Mouse (Mus musculus) CD4-positive, CD25-positive, alpha-beta regulatory T cell, adult 4 months (primary cell): ENCODE measurements around the gene Dennd1b. TPM values are rescaled to one million over a fixed set of nuclear protein-coding genes. Genes with fewer than 3 reads are reported as not detected.

ENCODE experiments used
- ATAC-seq: one replicate; pipeline ENCODE4 v1.8.0; 2017
- polyA plus RNA-seq, 2 experiments: library from polyadenylated mRNA; unstranded; fragments of 100-300 nt; shearing (Covaris generic); gene quantifications; one replicate each; pipeline ENCODE4 v1.2.1; 2017

Gene Dennd1b
- polyA plus RNA-seq, 2 experiments from 2014 or later = 17.0 to 23.0 TPM

GRCm38 (mm10) chr1:139025882-139026645 is 62.8 kb downstream of the Dennd1b start:
- no peak for ATAC-seq

GRCm38 (mm10) chr1:139029521-139029920 is 66.3 kb downstream of the Dennd1b start:
- ATAC-seq = no peak

DNA sequence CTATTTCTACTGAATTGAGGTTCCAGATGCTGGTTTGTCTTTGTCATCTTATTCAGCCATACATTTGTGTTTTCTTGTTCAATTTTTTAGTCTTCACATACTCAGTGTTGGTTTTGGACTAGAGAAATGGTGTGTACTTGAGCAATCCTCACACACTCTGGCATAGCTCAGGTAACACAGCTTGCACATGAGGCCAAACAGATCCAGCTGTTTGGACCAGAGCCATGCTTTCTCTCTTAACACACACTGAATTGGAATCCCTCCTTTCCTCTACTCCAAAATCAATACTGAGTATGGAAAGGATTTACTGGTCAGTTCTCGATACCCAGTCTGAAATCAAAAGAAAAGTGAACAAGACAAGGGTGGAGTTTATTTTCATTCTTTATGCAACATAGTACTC is 69.2 kb downstream of the Dennd1b start:
- ATAC-seq = no peak

DNA sequence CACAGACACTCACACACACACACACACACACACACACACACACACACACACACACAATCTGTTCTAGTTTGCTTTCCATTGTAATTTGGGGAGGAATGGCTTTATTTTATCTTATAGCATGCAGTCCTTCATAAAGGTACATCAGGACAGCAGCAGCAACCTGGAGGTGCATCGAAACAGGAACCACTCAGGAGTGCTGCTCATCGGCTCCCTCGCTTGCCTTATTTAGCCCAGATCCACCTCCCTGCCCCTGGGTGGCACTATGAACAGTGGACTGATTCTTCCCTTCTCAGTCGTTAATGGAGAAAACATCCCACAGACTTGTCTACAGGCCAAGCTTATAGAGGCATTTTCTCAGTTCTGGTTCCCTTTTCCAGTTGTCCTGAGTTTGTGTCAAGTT is 71.9 kb downstream of the Dennd1b start:
- no peak for ATAC-seq

GRCm38 (mm10) chr1:139036302-139036701 is 73.1 kb downstream of the Dennd1b start:
- peak; percentile 43 for ATAC-seq

DNA sequence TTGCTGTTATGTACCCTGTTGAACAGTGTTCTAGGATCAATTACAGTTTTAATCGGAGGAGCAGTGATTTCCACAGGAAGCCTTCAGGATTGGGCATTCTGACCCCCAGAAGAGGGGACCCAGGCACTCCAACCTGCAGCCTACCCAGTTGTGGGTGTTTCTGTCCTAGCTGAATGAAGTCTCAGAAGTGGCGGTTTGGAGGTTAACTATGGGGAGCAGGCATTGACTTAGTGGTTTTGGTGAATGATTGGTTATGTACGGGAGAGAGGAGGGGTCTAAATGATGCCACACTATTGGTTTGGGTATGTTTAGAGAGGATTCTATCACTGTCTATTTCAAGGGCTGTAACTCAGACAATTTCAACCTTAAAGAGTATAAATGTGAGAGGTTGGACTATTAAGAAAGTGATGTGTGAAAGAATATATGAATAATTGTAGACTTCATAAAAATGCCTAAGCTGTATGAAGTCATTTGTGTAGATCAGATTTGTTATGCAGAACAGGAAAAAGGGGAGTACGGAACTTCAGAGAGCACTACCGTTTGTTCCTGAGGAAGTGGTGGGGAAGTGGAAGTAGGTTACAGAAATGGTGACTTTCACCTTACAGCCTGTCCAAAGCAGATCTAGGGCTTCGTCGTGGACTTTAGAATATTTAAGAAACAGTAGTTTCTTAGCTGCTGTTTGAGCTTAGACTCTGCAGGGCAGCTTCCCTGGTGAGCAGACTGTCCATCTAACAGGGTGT is 73.7 kb downstream of the Dennd1b start:
- no peak for ATAC-seq

- no peak for ATAC-seq
These were observed 74.8 kb downstream of the Dennd1b start for GRCm38 (mm10) chr1:139038074-139038473.

DNA sequence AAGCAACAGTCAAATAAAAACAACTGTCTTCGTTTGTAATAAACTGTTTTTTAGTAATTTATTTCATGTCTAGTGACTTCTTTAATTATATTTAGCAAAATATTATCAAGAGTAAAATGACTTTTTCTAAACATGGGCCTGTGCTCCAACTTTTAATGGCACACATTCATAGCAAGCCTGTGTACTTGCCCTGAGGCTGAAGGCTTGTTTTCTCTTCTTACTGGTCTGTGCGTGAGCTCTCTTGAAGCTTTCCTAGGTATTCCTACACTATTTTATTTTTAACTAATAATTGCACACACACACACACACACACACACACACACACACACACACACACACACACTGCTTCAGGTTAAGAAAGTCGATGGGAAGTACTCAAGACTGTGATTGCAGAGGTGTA is 75.4 kb downstream of the Dennd1b start:
- no peak for ATAC-seq

DNA sequence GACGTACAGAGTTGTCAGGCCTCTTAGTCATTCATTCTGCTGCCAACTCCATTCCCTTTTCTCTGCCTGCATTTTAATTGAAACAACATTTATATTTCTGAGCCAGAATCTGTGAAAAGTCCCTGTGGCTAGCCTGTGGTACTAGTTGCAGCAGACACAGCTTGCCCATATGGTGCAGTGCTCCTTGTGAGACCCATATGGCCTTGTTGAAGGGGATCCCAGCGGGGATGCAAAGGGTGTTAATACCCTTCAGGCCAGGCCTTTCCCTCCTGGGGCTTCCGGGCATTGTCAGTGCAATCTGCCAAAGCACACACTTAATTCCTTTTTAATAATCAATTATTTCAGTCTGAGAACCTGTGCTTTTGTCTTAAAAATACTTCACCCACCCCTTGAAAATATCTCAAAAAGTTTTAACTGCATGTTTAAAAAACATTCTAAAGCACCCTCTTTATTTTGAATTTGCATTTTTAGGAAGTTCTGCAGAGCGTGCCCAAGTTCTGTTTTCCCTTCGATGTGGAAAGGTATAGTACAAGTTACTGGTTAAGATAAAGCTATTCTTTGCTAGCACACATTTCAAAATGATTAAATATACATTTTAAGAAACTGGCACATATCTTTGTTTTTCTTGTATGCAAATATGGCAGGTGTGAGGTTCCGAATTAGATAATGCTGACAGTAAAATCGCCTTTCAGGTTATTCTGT is 76.4 kb downstream of the Dennd1b start:
- ATAC-seq = no peak

- ATAC-seq = no peak
These were observed 85.8 kb downstream of the Dennd1b start for GRCm38 (mm10) chr1:139049075-139049474.

DNA sequence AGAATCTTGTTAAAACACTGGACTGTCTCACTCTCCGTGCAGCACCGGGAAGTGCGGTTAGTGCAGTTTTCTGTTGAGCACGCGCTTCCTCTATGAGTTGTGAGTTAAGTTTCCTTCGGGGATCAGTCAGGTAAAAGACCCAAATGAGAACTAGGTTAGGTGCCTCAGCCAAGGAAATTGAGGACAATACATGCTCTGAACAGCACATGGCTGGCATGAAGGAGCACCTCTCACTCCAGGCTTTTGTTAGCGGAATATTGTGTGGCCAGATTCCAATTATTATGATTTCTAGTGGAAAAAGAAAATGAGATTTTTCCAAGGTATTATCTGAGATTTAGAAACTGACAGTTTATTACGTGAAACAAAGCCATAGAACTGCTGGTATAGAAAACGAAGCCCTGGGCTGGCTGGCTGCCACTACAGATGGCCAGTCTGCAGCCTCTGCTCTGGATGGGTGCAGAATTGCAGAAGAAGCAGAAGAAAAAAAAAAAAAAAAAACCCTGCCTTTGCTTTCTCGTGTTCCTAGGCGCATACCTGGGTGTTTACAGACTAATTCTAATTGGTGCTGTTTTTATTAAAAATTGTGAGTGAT is 86.7 kb downstream of the Dennd1b start:
- ATAC-seq = no peak

- no peak for ATAC-seq
These were observed 89.8 kb downstream of the Dennd1b start for GRCm38 (mm10) chr1:139053003-139053402.

DNA sequence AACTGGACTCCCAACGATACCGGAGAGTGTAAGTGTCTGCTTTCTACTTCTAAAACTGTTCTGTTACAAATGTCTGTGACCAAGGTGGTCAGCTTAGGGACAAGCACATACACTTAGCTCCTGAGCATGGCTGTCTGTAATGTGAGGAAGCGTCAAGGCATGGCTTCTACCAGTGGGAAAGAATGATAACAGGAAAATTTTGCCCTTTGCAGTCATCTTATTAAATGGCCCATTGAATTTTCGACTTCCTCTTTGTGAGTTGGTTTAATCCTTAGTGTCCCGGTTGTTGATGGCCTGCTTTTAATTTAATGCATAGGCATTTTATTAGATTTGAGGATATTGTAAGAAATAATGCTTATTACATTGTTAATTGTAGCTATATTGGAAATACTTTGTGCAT is 97.1 kb downstream of the Dennd1b start:
- no peak for ATAC-seq

DNA sequence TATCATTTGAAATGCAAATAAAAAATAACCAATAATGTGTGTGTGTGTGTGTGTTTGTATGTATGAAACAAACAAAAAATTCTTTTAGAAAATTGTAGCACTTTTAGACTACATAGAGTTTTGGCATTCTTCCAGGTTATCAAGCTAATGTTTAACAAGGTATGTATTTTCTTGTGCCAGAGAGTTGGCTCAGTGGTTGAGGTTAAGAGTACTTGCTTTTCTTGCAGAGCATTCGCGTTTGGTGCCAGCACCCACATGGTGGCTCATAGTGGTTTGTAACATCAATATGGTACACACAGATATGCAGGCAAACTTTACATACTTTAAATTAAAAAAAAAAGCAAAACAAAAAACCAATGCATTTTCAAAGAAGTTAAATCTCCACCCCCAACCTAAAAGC is 101.5 kb downstream of the Dennd1b start:
- ATAC-seq = no peak

DNA sequence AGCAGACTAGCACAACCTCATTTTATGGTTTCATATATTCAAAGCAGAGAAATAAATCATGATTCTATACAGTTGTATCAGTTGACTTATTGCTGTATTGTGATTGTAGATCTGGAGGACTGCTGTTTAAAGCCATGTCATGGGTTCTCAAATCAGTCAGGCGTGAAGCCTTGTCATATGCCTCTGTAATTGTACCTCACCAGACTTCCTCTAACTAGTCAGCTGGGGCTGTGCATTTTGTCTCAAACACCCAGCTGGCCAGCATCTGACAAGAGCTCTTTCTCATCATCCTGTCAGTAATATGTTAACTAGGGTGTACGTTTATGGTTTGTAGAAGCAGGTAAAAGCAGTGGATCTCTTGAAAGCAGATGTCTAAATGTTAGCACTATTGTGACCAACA is 104.0 kb downstream of the Dennd1b start:
- ATAC-seq = no peak

DNA sequence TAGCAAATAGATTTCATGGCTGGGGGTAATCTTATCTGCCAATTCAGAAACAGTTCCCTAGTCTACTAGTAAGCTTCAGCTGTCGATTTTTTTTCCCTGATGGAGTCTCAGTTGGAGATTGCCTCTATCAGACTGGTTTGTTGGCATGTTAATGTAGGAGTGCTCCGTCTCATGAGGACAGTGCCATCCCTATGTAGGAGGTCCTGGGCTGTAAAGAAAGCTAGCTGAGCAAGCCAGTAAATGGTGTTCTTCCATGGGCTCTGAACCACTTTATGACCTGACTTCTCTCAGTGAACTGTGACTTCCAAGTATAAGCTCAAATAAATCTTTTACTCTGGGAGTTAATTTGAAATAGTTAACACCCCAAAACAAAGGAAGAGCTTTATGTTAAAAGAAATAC is 107.8 kb downstream of the Dennd1b start:
- no peak for ATAC-seq

DNA sequence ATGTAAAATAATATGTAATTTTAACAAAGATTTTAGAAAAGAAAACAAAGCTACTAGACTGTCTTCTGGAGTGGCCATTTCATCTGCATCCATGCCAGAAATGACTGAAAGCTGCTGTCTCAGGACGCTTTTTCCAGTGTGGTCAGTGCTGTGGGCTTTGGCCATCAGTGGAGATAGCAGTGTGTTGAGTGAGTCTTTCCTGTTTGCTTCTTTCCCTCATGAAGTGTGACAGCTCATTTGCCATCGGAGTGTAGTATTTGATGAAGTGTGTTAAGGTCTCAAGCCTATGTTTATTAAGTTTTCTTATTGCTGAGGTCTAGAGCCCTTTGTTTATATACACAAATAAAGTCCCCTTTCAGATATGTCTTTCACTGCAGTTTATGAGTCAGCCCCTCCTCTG is 112.4 kb downstream of the Dennd1b start:
- no peak for ATAC-seq

DNA sequence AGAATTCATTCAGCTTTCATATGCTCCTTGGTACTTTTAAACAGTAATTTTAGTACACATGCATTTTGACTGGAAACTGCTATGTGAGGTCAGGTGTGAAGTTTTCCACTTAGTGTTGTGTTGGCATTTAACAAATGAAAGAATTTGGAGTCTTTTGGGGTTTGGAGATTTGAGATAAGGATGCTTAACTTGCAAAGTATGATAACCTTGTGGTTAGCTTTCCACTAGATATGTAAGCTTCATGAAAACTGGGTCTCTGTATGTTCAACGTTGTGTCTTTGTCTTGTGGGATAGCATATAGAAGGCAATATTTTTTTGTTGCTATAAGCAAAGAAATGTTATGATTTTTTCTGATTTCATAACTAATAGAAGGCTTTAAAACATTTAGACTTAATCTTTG is 114.8 kb downstream of the Dennd1b start:
- ATAC-seq = no peak

DNA sequence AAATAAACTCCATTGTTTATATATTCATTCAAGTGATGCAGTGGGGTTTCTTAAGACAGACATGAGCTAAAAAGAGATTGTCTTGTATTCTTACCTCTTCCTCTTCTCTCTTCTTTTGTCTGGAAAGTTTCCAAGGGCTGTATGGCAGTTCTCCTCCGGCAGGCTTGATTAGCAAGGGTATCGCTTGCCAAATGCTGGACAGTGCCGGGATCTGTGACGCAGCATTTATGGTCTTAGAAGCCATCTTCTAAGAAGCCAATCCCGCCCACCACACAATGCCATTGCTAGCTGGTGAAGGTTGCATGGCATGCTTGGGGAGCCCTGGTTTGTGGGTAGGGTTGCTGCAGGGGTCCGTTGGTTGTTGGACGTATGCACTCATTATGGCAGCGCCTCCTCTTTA is 115.8 kb downstream of the Dennd1b start:
- ATAC-seq = no peak

DNA sequence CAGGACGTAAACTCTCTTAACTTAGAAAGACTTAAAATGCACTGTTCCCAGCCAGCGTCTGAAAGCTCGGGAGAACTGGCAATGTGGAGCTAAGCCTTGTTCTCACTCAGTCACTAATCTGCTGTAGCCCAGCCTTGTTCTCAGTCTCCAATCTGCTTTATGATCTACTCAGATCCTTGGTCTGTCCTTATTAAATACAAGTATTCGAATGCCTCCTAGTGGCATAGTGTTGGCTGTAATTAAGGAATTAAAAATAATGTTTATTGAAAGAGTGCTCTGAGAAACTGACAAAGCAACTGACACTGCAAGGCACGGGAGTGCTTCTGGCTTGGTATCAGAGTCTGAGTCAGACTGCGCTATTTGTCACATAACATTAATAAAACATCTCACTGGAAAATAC is 116.3 kb downstream of the Dennd1b start:
- ATAC-seq = no peak

- ATAC-seq = no peak
These were observed 117.5 kb downstream of the Dennd1b start for GRCm38 (mm10) chr1:139080517-139081386.

- no peak for ATAC-seq
These were observed 120.1 kb downstream of the Dennd1b start for GRCm38 (mm10) chr1:139083382-139083781.
